In genomic region chr15:78873803-78874435, GRCm38 (mm10) we compare ENCODE assay signal across 18 mouse cellular contexts. TPM values are rescaled to one million over a fixed set of nuclear protein-coding genes. Genes with fewer than 3 reads are reported as not detected.
DNase-seq lines count a peak whose midpoint lies in the region; ATAC-seq lines count a peak whose summit lies in the region.
"Had no signal": no experiment of that assay in that cellular context is flagged by ENCODE, and none has a peak within 500 bp of the region (broad histone marks: within the 10 kb centered on the region; RNA-seq: fewer than 3 reads in every experiment).

No protein-coding gene starts in this region.

- WGBS in heart, embryonic 12.5 days = 41% methylated on average over 13 of the region's 13 CpGs
- WGBS in lung, embryonic 16.5 days = 34% methylated on average over 13 of the region's 13 CpGs
- 37% methylated on average over 13 of the region's 13 CpGs for WGBS in forebrain, embryonic 15.5 days

- no peak for ATAC-seq in heart, embryonic 12.5 days (ENCODE audit: insufficient number of reproducible peaks, low FRiP score)
- ATAC-seq in lung, embryonic 16.5 days (ENCODE audit: low read depth) = no peak
- no peak for ATAC-seq in forebrain, embryonic 15.5 days (replicated peaks)
- ATAC-seq in erythroblast, adult 5-6 weeks (replicated peaks; ENCODE audit: low FRiP score, poor library complexity, severe bottlenecking) = no peak
- ATAC-seq: Patski had no signal

- 0 out of 2 replicates have a peak overlapping the region, but pooled peaks have one; percentile 32 for H3K9ac ChIP-seq in heart, embryonic 12.5 days
- peak overlapping the region; percentile 43 for H3K9ac ChIP-seq in lung, embryonic 16.5 days (ENCODE audit: low read length)
- no peak overlapping the region; the same call in 1 of the 2 replicates for H3K9ac ChIP-seq in forebrain, embryonic 15.5 days (replicated peaks)
- H3K9ac ChIP-seq: embryonic facial prominence, embryonic 12.5 days; liver, embryonic 15.5 days; stomach, embryonic 15.5 days had no signal

- H3K4me3 ChIP-seq in heart, embryonic 12.5 days = no peak overlapping the region
- H3K4me3 ChIP-seq in lung, embryonic 16.5 days (ENCODE audit: low read length) = no peak overlapping the region
- H3K4me3 ChIP-seq in forebrain, embryonic 15.5 days = no peak overlapping the region
- H3K4me3 ChIP-seq: embryonic facial prominence, embryonic 12.5 days; liver, embryonic 15.5 days; stomach, embryonic 15.5 days had no signal

- peaks cover 26% of the 10 kb centered on the region for H3K4me1 ChIP-seq in heart, embryonic 12.5 days (replicated peaks)
- peaks cover 25% of the 10 kb centered on the region for H3K4me1 ChIP-seq in lung, embryonic 16.5 days (replicated peaks; ENCODE audit: control insufficient read depth, insufficient read depth, low read length)
- H3K4me1 ChIP-seq in forebrain, embryonic 15.5 days = peaks cover 30% of the 10 kb centered on the region

- H3K4me2 ChIP-seq in heart, embryonic 12.5 days = no peak overlapping the region
- H3K4me2 ChIP-seq in lung, embryonic 16.5 days (ENCODE audit: low read depth, low read length) = no peak overlapping the region; the same call in 1 of the 2 replicates
- no peak overlapping the region for H3K4me2 ChIP-seq in forebrain, embryonic 15.5 days (replicated peaks)
- H3K4me2 ChIP-seq: embryonic facial prominence, embryonic 12.5 days; liver, embryonic 15.5 days; stomach, embryonic 15.5 days had no signal

- H3K36me3 ChIP-seq in heart, embryonic 12.5 days = no peaks in the 10 kb centered on the region
- no peaks in the 10 kb centered on the region for H3K36me3 ChIP-seq in lung, embryonic 16.5 days (ENCODE audit: control insufficient read depth, insufficient read depth, low read length)
- no peaks in the 10 kb centered on the region for H3K36me3 ChIP-seq in forebrain, embryonic 15.5 days
- H3K36me3 ChIP-seq: embryonic facial prominence, embryonic 12.5 days; liver, embryonic 15.5 days; stomach, embryonic 15.5 days had no signal

- no peaks in the 10 kb centered on the region for H3K9me3 ChIP-seq in heart, embryonic 12.5 days (replicated peaks)
- H3K9me3 ChIP-seq in lung, embryonic 16.5 days (ENCODE audit: control insufficient read depth, low read length) = no peaks in the 10 kb centered on the region
- no peaks in the 10 kb centered on the region for H3K9me3 ChIP-seq in forebrain, embryonic 15.5 days
- H3K9me3 ChIP-seq: embryonic facial prominence, embryonic 12.5 days; liver, embryonic 15.5 days; stomach, embryonic 15.5 days had no signal

- no peak overlapping the region for H3K27ac ChIP-seq in heart, embryonic 12.5 days (ENCODE audit: poor library complexity, severe bottlenecking)
- no peak overlapping the region; the same call in 1 of the 2 replicates for H3K27ac ChIP-seq in lung, embryonic 16.5 days (ENCODE audit: low read length)
- H3K27ac ChIP-seq in forebrain, embryonic 15.5 days (replicated peaks) = peak overlapping the region; percentile 84
- H3K27ac ChIP-seq: liver, embryonic 15.5 days; stomach, embryonic 15.5 days had no signal

- no peak for DNase-seq in heart, postnatal 4 days
- DNase-seq in lung, adult 18-20 months = no peak
- peak; percentile 53 for DNase-seq in ZHBTc4 (ENCODE audit: low read depth, low spot score)
- DNase-seq in kidney, adult 11 months = no peak
- DNase-seq: adrenal gland, postnatal 25 days; cerebellum, adult 9-10 months; kidney, adult 8-10 months; layer of hippocampus, adult 9-11 months had no signal

- no peaks in the 10 kb centered on the region for H3K27me3 ChIP-seq in heart, embryonic 12.5 days (replicated peaks)
- H3K27me3 ChIP-seq in lung, embryonic 16.5 days (ENCODE audit: control insufficient read depth, insufficient read depth, low read depth, low read length) = no peaks in the 10 kb centered on the region
- no peaks in the 10 kb centered on the region for H3K27me3 ChIP-seq in forebrain, embryonic 15.5 days
- H3K27me3 ChIP-seq: embryonic facial prominence, embryonic 12.5 days; liver, embryonic 15.5 days; Patski; stomach, embryonic 15.5 days had no signal

RNA-seq across cellular contexts. Expression of gene Gga1, which starts 3.1 kb away (rescaled TPM):
- 54.0 and 54.7 TPM in 2 replicates for polyA plus RNA-seq in heart, embryonic 12.5 days (2016; fragmentation: Nextera tagmentation; extraction: Ambion mirVana)
- total RNA-seq in heart, postnatal 4 days (2021) = 10 to 100 TPM; 47.1 to 47.6 TPM
- polyA plus RNA-seq in lung, embryonic 16.5 days (2015; fragmentation: Nextera tagmentation; extraction: Ambion mirVana) = 58.3 and 63.1 TPM in 2 replicates
- 60.3 and 62.0 TPM in 2 replicates for polyA plus RNA-seq in forebrain, embryonic 15.5 days (2015; fragmentation: Nextera tagmentation; extraction: Ambion mirVana)
- 6.5 and 17.1 TPM in 2 replicates for total RNA-seq in erythroblast, adult 5-6 weeks (2015; ENCODE audit: low replicate concordance)
- total RNA-seq in erythroblast, adult 5-6 weeks (2017; ENCODE audit: low replicate concordance) = 3.5 and 3.7 TPM in 2 replicates

RNA-seq across cellular contexts. Expression of gene Lgals2, which starts 18.6 kb away (rescaled TPM):
- 0.84 TPM in 1 of 2 replicates, not detected in the other for polyA plus RNA-seq in heart, embryonic 12.5 days (2016; fragmentation: Nextera tagmentation; extraction: Ambion mirVana)
- not detected for total RNA-seq in heart, postnatal 4 days (2021)
- 1.0 and 1.2 TPM in 2 replicates for polyA plus RNA-seq in lung, embryonic 16.5 days (2015; fragmentation: Nextera tagmentation; extraction: Ambion mirVana)
- not detected in 2 replicates for polyA plus RNA-seq in forebrain, embryonic 15.5 days (2015; fragmentation: Nextera tagmentation; extraction: Ambion mirVana)
- not detected in 2 replicates for total RNA-seq in erythroblast, adult 5-6 weeks (2015; ENCODE audit: low replicate concordance)
- not detected in 2 replicates for total RNA-seq in erythroblast, adult 5-6 weeks (2017; ENCODE audit: low replicate concordance)
- total RNA-seq: adrenal gland, postnatal 25 days; left cerebral cortex, postnatal 36 days had no signal
- polyA plus RNA-seq: embryonic facial prominence, embryonic 12.5 days; heart, embryonic 14.5 days had no signal

RNA-seq across cellular contexts. Expression of gene Gm49510, which starts 25.5 kb away (rescaled TPM):
- polyA plus RNA-seq in heart, embryonic 12.5 days (2016; fragmentation: Nextera tagmentation; extraction: Ambion mirVana) = 0.15 and 0.47 TPM in 2 replicates
- total RNA-seq in heart, postnatal 4 days (2021) = under 1 TPM in 1 of 2 experiments, not detected in 1; 0.29 TPM
- polyA plus RNA-seq in lung, embryonic 16.5 days (2015; fragmentation: Nextera tagmentation; extraction: Ambion mirVana) = 0.16 and 0.59 TPM in 2 replicates
- not detected in 2 replicates for polyA plus RNA-seq in forebrain, embryonic 15.5 days (2015; fragmentation: Nextera tagmentation; extraction: Ambion mirVana)
- not detected in 2 replicates for total RNA-seq in erythroblast, adult 5-6 weeks (2015; ENCODE audit: low replicate concordance)
- total RNA-seq in erythroblast, adult 5-6 weeks (2017; ENCODE audit: low replicate concordance) = 0.56 and 0.77 TPM in 2 replicates
- total RNA-seq: adrenal gland, postnatal 25 days had no signal
- polyA plus RNA-seq: heart, embryonic 14.5 days had no signal

RNA-seq across cellular contexts. Expression of gene Sh3bp1, which starts 25.6 kb away (rescaled TPM):
- 26.2 and 26.8 TPM in 2 replicates for polyA plus RNA-seq in heart, embryonic 12.5 days (2016; fragmentation: Nextera tagmentation; extraction: Ambion mirVana)
- 10 to 100 TPM in 1 of 2 experiments, 1 to 10 TPM in 1; 7.7 to 11.1 TPM for total RNA-seq in heart, postnatal 4 days (2021)
- polyA plus RNA-seq in lung, embryonic 16.5 days (2015; fragmentation: Nextera tagmentation; extraction: Ambion mirVana) = 37.3 and 41.8 TPM in 2 replicates
- polyA plus RNA-seq in forebrain, embryonic 15.5 days (2015; fragmentation: Nextera tagmentation; extraction: Ambion mirVana) = 3.6 and 5.9 TPM in 2 replicates
- total RNA-seq in erythroblast, adult 5-6 weeks (2015; ENCODE audit: low replicate concordance) = 13.6 and 15.2 TPM in 2 replicates
- 4.5 and 8.8 TPM in 2 replicates for total RNA-seq in erythroblast, adult 5-6 weeks (2017; ENCODE audit: low replicate concordance)

RNA-seq across cellular contexts. Expression of gene Cdc42ep1, which starts 31.5 kb away (rescaled TPM):
- 40.5 and 40.8 TPM in 2 replicates for polyA plus RNA-seq in heart, embryonic 12.5 days (2016; fragmentation: Nextera tagmentation; extraction: Ambion mirVana)
- total RNA-seq in heart, postnatal 4 days (2021) = 10 to 100 TPM; 55.3 to 59.9 TPM
- 113 TPM in 2 replicates for polyA plus RNA-seq in lung, embryonic 16.5 days (2015; fragmentation: Nextera tagmentation; extraction: Ambion mirVana)
- polyA plus RNA-seq in forebrain, embryonic 15.5 days (2015; fragmentation: Nextera tagmentation; extraction: Ambion mirVana) = 7.6 and 9.0 TPM in 2 replicates
- not detected in 2 replicates for total RNA-seq in erythroblast, adult 5-6 weeks (2015; ENCODE audit: low replicate concordance)
- total RNA-seq in erythroblast, adult 5-6 weeks (2017; ENCODE audit: low replicate concordance) = 0.70 TPM in 1 of 2 replicates, not detected in the other
